Mouse (Mus musculus) thymus, adult 2 months (tissue): Measurements from ENCODE around the gene Hdac11. TPM values are rescaled to one million over a fixed set of nuclear protein-coding genes. Genes with fewer than 3 reads are reported as not detected.

Experiments used
- DNase-seq: peaks from one replicate; pipeline ENCODE4 v3.0.0; 2021
- H3K27ac ChIP-seq: fragments of 200-500 bp; 2 replicates; pipeline ENCODE4 v1.5.1; 2012; ENCODE audit warnings: low read length, control low read depth; ENCODE audit not compliant: control insufficient read depth, insufficient read depth
- H3K27me3 ChIP-seq: fragments of 200-500 bp; 2 replicates; pipeline ENCODE4 v1.6.1; 2012; ENCODE audit warnings: mild to moderate bottlenecking, low read length, moderate library complexity, mixed read lengths; ENCODE audit not compliant: control insufficient read depth, insufficient read depth
- H3K36me3 ChIP-seq: fragments of 200-500 bp; 2 replicates; pipeline ENCODE4 v1.6.1; 2012; ENCODE audit warnings: mild to moderate bottlenecking, low read length, moderate library complexity; ENCODE audit not compliant: control insufficient read depth, insufficient read depth
- H3K4me1 ChIP-seq: fragments of 200-500 bp; replicated peaks from 2 replicates; pipeline ENCODE4 v1.6.1; 2012; ENCODE audit warnings: low read length; ENCODE audit not compliant: control insufficient read depth, insufficient read depth
- H3K4me3 ChIP-seq: fragments of 200-500 bp; 2 replicates; pipeline ENCODE4 v1.5.1; 2012; ENCODE audit warnings: mild to moderate bottlenecking, low read length, control low read depth, moderate library complexity; ENCODE audit not compliant: control insufficient read depth, insufficient read depth
- CTCF ChIP-seq: fragments of 200-500 bp; IDR thresholded peaks from 2 replicates; pipeline ENCODE4 v1.5.1; 2012; ENCODE audit warnings: mild to moderate bottlenecking, control low read depth, low read length, moderate library complexity, borderline replicate concordance; ENCODE audit not compliant: control insufficient read depth, poor library complexity, insufficient read depth; ENCODE audit errors: extremely low read depth
- POLR2A ChIP-seq: fragments of 200-500 bp; IDR thresholded peaks from 2 replicates; pipeline ENCODE4 v1.6.1; 2012; ENCODE audit warnings: mild to moderate bottlenecking, low read length, control low read depth, moderate library complexity; ENCODE audit not compliant: control insufficient read depth, poor library complexity, insufficient read depth; ENCODE audit errors: extremely low read depth
- WGBS: fragments of 180-500 bp; shearing (Covaris S2); methylation state at CpG from one replicate; pipeline ENCODE4 v1.1.7; 2018; 5-methylcytosine and 5-hydroxymethylcytosine counted together
- polyA plus RNA-seq: library from polyadenylated mRNA; depleted of rRNA; stranded (reverse); fragments of >200 nt; gene quantifications from 2 replicates; pipeline ENCODE4 v1.2.3, GENCODE M21; 2012

Gene Hdac11
- polyA plus RNA-seq, 1 experiment = 16.6 TPM

DNA sequence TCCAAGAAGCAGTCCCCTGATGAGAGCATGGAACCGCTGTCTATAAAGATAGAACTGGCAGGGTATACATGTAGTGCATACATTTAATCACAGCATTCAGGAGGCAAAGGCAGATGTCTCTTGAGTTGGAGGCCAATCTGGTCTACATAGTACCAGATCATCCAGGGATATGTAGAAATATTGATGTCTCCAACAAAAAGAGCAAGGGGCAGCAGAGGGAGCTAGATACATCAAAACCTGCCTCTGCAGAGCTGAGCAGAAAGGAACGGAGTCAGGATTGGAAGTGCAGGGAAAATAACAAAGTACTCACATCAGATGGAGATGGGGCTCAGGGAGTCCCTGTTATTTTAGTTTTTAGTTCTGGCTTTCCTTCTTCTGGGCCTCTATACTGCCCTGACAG is 8.1 kb downstream of the Hdac11 start:
- no peak for DNase-seq
- H3K36me3 ChIP-seq = no peaks in the 10 kb centered on the region
- WGBS = 97% methylated on average over 2 of the region's 2 CpGs
- no peak overlapping the region for H3K27ac ChIP-seq
- no peak overlapping the region for H3K4me3 ChIP-seq
- TF ChIP-seq CTCF (no peak), POLR2A (no peak)
- H3K4me1 ChIP-seq = no peaks in the 10 kb centered on the region
- no peaks in the 10 kb centered on the region for H3K27me3 ChIP-seq

DNA sequence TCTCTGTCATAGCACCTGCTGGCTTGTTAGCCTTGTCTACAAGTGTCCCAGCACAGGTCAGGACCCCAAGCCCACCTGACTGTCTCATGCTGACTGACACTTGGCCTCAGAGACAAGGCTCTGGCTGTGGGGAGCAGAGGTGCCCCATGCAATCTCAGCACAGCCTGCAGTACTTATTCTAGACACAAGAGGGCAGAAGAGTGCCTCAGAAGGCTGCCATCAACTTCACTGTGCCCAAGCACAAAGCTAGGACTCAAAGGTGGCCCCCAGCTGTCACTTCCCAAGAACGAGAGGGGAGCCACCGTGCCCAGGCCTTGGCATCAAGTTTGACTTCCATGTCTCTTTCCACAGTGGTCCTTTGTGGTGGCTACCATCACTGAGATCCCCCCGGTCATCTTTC is 8.7 kb downstream of the Hdac11 start:
- H3K36me3 ChIP-seq = no peaks in the 10 kb centered on the region
- WGBS = 43% methylated on average over 3 of the region's 3 CpGs
- TF ChIP-seq CTCF = peak; percentile 72; the same call in 1 of the 2 replicates
- TF ChIP-seq POLR2A = no peak

GRCm38 (mm10) chr6:91167828-91168227 is 11.4 kb downstream of the Hdac11 start:
- Histone ChIP-seq H3K36me3 (no peaks in the 10 kb centered on the region), H3K4me1 (no peaks in the 10 kb centered on the region; the same call in 1 of the 2 replicates), H3K27ac (no peak overlapping the region), H3K27me3 (no peaks in the 10 kb centered on the region), H3K4me3 (no peak overlapping the region)
- DNase-seq = no peak
- 81% methylated on average over 3 of the region's 3 CpGs for WGBS
- TF ChIP-seq POLR2A (no peak), CTCF (no peak)

More for the DNA sequence above, 8.7 kb downstream of the Hdac11 start:
- H3K4me3 ChIP-seq = no peak overlapping the region
- H3K27me3 ChIP-seq = no peaks in the 10 kb centered on the region
- peak; percentile 74 for DNase-seq
- no peaks in the 10 kb centered on the region for H3K4me1 ChIP-seq
- H3K27ac ChIP-seq = no peak overlapping the region

DNA sequence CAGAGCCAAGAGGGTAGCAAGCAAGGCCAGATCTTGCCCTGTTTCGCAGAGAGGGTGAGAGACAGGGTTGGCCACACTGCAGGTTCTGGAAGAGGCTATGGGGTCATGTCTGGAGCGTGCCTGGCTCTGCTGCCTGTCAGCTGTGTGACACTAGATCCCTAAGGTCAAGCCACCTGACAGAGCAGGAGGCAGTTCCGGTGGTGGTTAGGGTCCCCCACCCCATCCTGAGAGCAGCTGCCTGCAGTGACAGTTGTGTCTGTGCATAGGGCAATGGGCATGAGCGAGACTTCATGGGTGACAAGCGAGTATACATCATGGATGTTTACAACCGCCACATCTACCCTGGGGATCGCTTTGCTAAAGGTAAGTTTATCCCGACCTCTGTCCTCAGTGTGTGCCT is 12.7 kb downstream of the Hdac11 start:
- no peaks in the 10 kb centered on the region; the same call in 1 of the 2 replicates for H3K4me1 ChIP-seq
- 91% methylated on average over 8 of the region's 8 CpGs for WGBS
- H3K4me3 ChIP-seq = no peak overlapping the region
- no peaks in the 10 kb centered on the region for H3K36me3 ChIP-seq
- no peak for DNase-seq
- TF ChIP-seq POLR2A = no peak
- TF ChIP-seq CTCF = no peak
- no peak overlapping the region for H3K27ac ChIP-seq
- H3K27me3 ChIP-seq = no peaks in the 10 kb centered on the region

DNA sequence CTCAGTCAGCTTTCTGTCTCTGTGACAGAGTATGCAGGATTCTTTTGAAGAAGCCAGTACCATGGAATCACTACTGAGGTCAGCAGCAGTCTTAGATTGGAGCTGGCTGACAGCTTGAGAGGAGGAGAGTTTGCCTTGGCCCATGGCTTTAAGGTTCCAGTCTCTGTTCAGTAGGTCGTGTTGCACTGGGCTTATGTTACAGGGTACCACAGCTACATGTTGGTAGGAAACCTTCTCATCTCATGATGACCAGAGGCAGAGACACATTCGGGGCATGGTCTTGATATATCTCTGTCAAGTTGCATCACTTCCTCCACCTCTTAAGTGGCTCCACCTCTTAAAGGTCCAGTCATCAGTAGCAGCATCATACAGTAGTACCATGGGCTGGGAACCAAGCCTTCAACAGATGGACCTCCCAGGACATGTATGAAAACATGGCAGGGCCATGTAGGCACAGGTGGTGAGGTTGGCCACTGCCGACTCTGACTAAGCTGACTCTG is 15.0 kb downstream of the Hdac11 start:
- H3K27ac ChIP-seq = no peak overlapping the region
- DNase-seq = no peak
- TF ChIP-seq POLR2A (no peak), CTCF (no peak)
- 86% methylated on average over 3 of the region's 3 CpGs for WGBS
- H3K27me3 ChIP-seq = no peaks in the 10 kb centered on the region
- H3K4me1 ChIP-seq = no peaks in the 10 kb centered on the region; the same call in 1 of the 2 replicates
- H3K4me3 ChIP-seq = no peak overlapping the region
- no peaks in the 10 kb centered on the region for H3K36me3 ChIP-seq

DNA sequence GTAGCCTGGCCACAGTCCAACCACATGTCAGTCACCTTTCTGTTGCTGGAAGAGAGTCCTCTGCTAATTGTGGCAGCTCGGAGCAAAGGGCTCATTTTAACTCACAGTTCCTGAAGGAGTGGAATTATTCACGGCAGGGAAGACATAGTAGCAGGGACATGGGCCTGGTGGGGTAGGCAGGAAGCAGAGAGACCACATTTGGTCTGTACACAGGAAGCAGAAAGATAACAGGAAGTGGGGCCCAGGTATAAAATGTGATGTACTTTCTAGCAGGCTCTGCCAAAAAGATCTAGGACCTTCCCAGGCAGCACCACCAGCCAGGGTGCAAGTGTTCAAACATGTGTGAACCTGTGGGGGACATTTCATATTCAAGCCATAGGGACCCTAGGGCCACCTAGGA is 15.9 kb downstream of the Hdac11 start:
- DNase-seq = no peak
- TF ChIP-seq CTCF (no peak), POLR2A (no peak)
- Histone ChIP-seq H3K4me1 (no peaks in the 10 kb centered on the region; the same call in 1 of the 2 replicates), H3K4me3 (no peak overlapping the region), H3K36me3 (no peaks in the 10 kb centered on the region), H3K27ac (no peak overlapping the region), H3K27me3 (no peaks in the 10 kb centered on the region)
- 29% methylated on average over 2 of the region's 2 CpGs for WGBS
